Mouse (Mus musculus) urinary bladder, adult 18-20 months (tissue): ENCODE results near the gene Zfyve9.
A peak's percentile ranks its signal among the peaks of the same experiment; 100 is the strongest.
"Not testable (repeated sequence)": the region's sequence is repeated elsewhere in the genome, so short reads cannot be mapped to it uniquely, and the experiment has no call there.

ENCODE experiments used
- DNase-seq, 2 experiments: peaks; one replicate each; pipeline ENCODE4 v3.0.0; 2022; ENCODE audit warnings: low spot score in 2 of 2, mixed read lengths in 2 of 2

Zfyve9 gene

GRCm38 (mm10) chr4:108721245-108721784 is 59.3 kb downstream of the Zfyve9 start:
- DNase-seq, result no peak

DNA sequence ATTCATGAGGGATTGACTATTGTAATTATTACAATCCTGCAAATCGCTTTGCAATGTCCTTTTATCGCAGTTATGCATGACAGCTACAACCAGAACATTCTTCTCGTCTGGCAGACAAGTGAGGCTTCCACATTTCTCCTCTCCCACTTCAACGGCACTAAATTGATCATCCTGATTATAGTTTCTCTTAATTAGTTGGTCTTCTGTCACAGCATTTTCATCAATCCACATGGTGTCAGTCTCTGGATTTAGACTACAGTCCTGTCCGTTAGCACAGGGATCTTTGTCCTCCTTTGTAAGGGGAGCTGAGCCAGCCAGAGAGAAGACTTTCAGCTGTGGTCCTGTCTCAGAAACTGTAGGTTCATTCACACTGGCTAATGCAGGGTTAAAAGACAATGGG is 61.2 kb downstream of the Zfyve9 start, which contains the start of gene 3110021N24Rik:
Gene 3110021N24Rik (plus strand): TSS at position 301 of the 400 bp plus-strand sequence.
- no peak for DNase-seq

DNA sequence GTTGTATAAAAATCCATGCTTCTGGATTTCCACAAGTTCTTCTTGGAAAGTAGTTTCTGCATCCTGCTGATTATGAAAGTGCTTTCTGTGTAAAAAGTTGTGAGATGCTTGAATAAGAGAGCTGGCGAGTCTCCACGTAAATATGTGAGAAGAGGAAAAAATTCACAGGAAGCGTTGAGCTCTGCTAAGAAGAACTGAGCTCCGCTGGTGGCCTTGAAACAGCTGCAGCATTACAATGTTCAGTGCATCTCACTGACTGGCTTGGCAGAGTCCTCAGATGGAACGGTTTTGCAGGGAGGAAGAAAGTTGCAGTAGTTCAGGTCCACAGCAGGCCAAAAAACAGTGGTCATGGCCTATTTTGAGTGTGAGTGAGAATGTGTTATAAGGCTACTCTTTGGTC is 72.4 kb downstream of the Zfyve9 start:
- DNase-seq, result no peak

DNA sequence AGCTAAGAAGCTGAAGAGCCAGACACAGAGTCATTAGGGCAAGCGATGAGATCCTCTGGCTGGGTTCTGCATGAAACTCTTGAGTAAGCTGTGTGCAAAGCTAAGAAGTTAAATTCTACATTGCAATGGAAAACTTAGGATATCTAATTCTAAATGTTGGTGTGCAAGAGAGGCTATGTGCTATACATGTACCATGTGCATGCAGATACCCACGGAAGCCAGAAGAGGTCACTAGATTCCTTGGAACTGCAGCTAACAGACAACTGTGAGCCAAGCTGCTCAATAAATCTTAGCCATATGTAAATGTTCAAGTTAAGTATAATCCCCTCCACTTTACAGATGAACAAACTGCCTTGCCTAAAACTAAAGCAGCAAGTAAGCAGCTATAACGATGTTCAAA is 83.7 kb downstream of the Zfyve9 start:
- DNase-seq, result peak in 1 of 2 experiments; percentile 2

GRCm38 (mm10) chr4:108691469-108691868 is 89.1 kb downstream of the Zfyve9 start:
- no peak for DNase-seq

- DNase-seq, result no peak
Observed at GRCm38 (mm10) chr4:108690479-108690878, 90.1 kb downstream of the Zfyve9 start.

DNA sequence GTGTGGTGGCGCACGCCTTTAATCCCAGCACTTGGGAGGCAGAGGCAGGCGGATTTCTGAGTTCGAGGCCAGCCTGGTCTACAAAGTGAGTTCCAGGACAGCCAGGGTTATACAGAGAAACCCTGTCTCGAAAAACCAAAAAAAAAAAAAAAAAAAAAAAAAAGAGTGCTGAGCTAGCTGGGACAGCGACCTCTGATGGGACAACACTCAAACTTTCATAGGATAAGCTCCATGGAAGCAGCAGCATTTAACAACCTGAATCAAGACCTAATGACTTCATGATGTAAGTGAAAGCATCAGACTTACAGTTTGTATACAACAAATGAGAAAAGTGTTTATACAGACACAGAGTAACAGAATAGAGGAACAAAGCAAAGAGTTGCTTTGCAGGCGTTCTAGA is 93.5 kb downstream of the Zfyve9 start:
- DNase-seq, result not testable (repeated sequence)

DNA sequence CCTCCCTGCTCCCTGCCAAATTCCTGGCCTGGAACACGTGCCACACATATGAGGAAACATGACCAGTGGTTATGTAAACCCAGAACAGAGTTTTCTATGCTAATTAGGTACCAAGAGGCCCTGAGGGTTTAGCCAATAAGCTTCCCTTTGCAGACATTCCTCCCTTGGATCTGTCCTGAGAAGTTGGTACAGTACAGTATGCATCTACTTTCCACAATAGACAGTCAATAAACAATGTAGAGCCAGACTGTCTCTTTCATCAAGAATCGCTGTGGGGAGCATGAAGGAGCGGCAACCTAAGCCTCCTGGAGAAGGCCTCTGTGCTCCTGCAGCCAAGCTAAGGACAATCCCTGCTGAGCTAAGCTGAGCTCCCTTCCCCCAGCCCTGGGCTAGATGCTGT is 94.4 kb downstream of the Zfyve9 start:
- DNase-seq, result no peak

DNA sequence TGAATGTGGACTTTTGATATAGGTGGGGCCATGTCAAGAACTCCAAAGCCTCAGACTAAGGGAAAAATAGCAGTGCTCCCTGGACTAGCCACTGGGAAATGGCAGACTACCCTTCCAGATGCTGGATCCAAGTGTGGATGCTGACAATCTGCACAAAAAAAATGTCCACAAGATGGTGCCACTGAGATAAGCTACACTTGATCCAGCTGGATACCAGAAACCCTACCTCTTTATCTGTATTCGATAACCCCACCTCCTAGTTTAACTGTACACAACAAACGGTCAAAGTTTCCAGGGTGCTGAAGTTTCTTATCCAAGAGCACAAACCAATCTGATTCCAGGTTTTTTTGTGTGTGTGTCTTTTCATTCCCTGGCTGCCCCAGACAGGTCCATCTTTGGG is 116.2 kb downstream of the Zfyve9 start:
- DNase-seq, result no peak

DNA sequence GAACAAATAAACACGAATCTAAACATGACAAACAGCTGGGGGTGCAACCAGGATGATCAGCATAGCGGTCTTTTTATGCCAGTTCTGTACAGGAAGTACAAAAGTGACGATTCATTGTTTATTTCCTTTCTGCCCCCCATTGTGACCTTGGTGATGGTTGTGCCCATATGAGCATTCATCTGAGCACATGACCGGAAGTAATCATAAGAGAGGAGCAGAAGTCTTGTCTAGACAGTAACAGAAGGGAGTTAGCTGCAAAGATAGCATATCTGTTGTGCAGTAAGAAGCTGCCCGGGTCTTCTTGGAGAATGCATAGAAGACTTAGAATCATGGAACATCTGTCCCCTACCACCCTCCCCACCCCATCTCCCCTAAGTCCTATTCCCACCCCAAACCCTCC is 141.8 kb downstream of the Zfyve9 start:
- no peak for DNase-seq

GRCm38 (mm10) chr4:108637721-108638120 is 142.9 kb downstream of the Zfyve9 start:
- no peak for DNase-seq

DNA sequence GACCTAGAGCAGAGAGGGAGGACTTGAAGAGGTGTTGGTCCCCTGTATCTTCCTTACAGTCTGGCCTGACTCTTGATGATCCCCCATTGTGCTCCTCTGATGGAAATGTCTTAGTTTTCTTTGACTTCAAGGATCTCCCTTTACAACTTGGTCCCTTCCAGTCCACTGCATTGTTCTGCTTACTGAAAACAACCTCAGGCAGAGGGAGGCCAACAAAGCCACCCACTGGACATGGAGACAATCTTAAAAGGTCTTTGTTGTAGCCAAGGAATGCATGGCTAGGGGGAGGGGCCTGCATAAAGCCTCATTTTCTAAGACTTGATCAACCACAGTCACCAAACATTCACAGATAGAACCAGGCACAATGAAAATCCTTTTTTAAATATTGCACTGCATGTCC is 145.5 kb downstream of the Zfyve9 start:
- no peak for DNase-seq

GRCm38 (mm10) chr4:108634696-108635095 is 145.9 kb downstream of the Zfyve9 start:
- no peak for DNase-seq

DNA sequence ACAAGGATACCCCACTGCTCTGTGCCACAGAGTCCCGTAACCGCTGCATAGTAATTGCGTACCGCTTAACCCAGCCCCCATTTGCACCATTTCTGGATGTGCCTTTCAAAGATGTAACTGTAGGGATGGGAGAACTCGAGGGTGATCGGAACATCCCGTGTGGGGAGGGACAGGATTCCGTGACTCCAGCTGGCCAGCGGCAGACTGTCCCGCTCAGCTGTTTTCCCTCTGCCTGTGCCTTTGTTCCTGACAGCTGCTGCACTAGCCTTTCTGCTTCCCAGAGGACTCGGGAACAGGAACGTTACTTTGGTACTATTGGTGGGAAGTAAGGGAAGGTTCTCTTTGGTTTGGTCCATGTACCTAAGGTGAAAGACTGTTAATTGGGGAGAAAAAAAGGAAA is 146.9 kb downstream of the Zfyve9 start:
- DNase-seq, result no peak

- no peak for DNase-seq
Observed at GRCm38 (mm10) chr4:108631616-108632015, 149.0 kb downstream of the Zfyve9 start.

- DNase-seq, result no peak
Observed at GRCm38 (mm10) chr4:108630096-108630495, 150.5 kb downstream of the Zfyve9 start.

- DNase-seq, result no peak
Observed at GRCm38 (mm10) chr4:108629363-108629880, 151.2 kb downstream of the Zfyve9 start.

- DNase-seq, result no peak
Observed at GRCm38 (mm10) chr4:108627066-108627465, 153.5 kb downstream of the Zfyve9 start.

GRCm38 (mm10) chr4:108621504-108621903 is 159.1 kb downstream of the Zfyve9 start:
- no peak for DNase-seq

- DNase-seq, result no peak
Observed at GRCm38 (mm10) chr4:108620536-108620935, 160.1 kb downstream of the Zfyve9 start.

GRCm38 (mm10) chr4:108619587-108620341 is 160.8 kb downstream of the Zfyve9 start, which contains the start of gene Cc2d1b:
Cc2d1b (plus strand) TSS chr4:108619940.
- peak; percentile 77 to 89 for DNase-seq

DNA sequence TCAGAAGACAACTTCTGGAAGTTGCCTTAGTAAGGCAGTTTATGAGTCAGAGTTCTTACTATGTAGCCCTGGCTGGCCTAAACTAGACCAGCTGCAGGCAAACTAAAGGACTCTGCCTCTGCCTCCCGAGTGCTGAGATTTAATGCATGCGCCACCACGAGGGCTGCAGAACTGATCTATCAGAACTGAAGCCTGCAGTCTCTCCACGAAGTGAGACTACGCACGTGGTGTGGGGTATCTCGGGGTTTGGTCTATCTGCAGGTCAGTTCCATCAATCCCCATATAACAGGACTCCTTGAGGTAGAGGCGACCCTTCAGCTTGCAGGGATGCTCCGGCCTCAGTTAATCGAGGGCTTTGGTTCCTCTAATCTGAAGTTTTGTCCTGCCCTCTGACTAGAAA is 161.4 kb downstream of the Zfyve9 start:
- DNase-seq, result no peak

GRCm38 (mm10) chr4:108618586-108618985 is 162.0 kb downstream of the Zfyve9 start:
- DNase-seq, result no peak
